Mouse (Mus musculus) embryo, embryonic 11.5 days (tissue): Measurements from ENCODE around the gene Fbxl14.

Source experiments
- DNase-seq: peaks from one replicate; pipeline ENCODE4 v3.0.0-alpha.2; 2012; ENCODE audit warnings: low read depth, low spot score

The Fbxl14 gene

DNA sequence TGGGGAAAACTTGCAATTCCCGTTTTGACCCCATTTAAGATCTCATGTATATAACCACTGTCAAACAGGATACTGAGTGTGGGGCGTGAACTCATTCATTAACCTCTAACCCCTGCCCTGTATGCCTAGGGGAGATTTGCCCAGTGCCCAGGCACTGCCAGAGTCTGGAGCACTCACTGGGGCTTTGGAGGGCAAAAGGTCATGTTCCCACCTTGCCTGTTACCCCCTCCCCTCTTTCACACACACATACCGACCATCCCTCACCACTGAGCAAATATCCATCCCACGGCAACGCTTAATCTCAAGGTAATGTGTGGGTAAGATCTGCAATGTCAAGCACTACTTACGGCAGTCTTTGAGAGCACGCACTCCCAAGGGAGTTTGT, 13.2 kb downstream of the Fbxl14 start:
- no peak for DNase-seq

DNA sequence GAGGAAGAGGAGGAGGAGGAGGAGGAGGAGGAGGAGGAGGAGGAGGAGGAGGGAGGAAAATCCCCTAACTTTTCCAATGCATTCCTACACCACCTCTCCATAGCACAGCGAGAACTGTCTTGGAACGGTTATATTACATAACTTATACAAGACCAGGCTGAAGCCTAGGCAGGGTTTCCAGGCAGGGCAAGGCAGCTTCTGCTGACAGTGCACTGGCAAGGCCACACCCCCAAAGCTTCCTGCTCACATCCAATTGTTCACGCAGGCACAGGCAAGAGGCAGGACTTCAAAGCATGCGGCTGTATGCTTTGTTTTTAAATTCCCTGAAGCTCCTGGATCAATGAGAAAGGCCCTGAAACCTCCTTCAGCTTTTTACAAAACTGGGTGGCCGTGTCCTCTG, 19.8 kb downstream of the Fbxl14 start:
- no peak for DNase-seq

DNA sequence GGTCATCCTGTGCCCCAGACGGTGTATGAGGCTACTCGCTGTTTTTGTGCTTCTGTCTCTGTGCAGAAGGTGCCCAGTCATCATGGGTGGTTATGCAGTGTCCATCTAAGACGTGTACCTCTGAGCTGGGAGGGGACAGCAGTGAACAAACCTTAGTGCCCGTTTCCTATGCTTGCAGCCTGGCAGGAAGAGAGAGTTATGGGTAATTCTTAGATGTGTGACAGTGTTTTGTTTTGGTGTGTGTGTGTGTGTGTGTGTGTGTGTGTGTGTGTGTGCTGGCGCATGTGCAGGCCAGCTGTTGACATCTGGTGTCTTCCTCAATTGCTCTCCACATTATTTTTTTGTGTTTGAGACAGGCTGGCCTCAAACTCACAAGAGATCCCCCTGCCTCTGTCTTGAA, 20.6 kb downstream of the Fbxl14 start:
- no peak for DNase-seq

DNA sequence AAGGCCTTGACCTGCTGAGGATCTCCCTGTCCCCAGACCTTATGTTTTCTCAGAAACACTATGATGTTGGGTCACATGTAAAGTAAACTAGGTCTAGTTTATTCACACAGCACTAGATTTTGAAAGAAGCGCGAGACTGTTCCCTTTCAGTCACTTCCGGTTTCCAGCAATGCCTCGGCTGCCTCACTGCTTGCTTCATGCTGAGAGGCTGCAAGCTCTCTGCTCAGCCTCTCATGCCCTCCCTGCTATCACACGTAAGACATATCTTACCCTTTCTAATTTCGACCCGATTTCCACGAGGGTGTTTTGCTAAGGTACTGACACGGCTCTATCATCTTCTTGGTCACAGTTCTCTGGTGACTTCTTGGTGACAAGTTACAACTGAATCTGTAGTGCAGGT, 22.6 kb downstream of the Fbxl14 start:
- DNase-seq: no peak

DNA sequence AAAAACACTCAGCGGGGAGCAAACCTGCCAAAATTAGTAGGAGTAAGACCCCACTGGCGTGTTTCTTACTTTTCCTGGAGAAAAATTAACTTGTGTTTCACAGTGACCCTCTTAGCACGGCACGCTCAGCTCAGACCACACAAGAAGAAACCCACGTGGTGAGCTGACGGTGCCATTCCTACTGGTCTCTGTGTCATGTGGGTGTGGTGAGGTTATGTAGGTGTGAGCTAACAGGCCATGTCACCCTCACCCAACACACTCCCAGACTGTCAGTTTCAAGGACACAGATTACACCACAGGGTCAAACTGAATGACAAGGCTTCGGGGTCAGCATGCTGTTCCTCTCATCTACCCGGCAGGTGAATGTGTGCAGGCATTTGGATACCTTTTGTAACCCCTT, 25.3 kb downstream of the Fbxl14 start:
- no peak for DNase-seq

DNA sequence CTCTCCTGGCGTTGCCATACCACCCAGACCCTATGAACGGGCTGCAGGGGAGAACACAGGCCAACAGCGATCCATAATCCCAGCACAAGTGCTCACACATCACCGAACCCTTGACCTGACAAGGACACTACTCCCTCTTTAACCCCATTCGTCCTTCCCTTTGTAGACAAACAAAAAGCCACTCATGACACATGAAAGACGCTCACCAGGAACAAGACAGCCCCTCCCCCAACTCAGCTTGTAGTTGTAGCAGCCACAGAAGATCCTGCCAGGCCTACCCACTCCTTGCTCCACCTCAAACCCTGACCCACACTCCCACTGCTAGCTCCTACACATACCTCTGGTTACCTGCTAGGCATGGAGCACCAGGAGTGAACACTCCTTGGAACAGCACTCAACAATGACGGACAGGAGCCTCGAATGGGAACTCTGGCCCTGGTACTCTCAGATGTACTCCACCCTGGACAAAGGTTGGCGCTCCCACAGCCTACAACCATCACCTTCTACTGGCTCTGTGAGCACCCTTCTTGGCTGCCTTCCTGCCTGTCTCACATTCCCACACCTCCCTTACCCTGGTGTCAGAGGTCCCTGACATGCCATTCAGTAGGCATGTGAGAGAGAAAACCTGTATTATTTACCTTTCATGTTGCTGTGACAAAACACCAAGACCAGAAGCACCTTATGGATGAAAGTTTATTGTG, 26.2 kb downstream of the Fbxl14 start:
- no peak for DNase-seq

DNA sequence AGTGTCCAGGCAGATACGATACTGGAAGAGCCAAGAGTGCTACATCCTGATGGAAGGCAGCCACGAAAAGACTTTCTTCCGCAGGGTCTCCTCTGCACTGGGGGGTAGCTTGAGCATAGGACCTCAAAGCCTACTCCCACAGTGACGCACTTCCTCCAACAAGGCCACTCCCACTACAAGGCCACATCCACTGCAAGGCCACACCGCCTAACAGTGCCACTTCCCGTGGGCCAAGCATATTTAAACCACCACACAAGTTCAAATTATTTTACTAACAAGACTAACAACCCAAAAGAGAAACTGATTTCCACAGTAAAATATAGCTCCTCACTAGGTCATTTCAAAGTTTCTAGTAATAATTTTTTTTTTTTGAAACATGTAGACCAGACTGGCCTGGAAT, 28.8 kb downstream of the Fbxl14 start:
- DNase-seq: no peak

DNA sequence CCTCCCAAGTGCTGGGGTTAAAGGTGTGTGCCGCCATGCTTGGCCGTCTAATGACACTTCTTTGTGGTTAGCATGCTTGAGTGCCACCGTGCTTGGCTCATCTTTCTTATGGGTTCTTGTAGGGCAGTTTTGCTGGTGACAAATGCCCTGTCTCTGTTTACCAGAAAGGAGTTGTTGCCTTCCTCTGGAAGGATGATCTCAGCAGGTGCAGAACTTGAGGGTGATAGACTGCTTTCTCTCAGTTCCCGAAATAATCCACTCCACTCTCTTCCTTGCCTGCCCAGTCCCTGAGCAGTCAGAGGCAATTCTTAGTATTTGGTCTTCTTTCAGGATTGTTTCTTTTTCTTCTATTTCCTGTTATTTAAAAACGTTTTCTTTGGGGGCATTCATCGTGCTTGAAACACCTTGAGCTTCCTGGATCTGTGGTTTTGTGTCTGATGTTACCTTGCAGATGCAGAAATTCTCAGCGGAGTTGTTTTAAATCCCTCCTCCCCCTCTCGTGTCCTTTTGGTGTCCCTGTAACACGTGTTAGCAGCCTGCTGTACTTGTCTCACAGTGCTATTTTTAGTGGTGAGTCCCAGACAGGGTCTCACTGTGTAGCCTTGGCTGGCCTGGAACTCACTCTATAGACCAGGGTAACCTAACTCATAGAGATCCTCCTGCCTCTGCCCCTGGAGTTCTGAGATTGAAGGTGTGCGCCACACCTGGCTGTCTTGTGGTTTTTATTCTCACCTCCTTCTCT, 29.3 kb downstream of the Fbxl14 start:
- no peak for DNase-seq

DNA sequence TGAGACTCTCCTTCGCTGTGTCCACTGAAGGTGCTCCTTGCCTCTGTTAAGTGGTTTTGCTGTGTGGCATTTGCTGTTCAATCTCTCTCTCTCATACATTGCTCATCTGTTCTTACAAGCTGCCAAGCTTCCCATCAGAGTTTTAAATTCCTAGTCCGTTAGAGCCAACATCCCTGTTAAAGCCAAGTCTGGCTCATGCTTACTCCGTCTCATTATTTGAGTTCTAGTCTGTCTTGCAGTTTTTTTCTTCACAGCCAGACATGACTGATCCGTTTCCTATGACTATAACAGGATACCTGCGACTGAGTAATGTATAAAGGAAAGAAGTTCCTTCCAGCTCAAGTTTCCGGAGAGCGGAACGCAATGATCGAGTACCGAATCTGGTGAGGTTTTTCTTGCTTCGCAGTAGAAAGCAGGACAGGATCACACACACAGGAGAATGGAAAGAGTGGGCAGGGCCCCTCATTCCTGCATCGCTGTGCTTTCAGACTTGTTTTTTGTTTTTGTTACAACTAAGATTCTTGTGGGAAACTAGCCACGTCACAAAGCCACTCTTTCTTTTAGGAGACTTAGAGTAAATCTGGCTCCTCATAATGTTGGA, 30.1 kb downstream of the Fbxl14 start:
- no peak for DNase-seq

DNA sequence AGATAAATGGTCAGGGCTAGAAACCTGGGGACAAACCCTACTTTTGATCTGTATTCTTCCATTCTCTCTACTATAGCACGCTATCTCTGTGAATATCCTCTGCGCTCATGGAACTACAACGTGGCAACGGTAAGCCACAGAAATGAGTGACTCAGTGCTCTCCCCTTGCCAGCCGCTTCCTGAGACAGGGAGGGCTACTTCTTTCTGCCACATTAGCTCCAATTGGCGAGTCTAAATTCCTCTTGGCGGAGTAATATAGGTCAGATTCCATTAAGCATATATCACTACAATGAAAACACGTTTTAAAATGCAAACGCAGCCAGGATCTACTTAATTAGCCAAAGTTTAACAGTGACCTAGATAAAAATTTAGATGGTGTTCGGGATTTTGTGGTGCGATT, 33.2 kb downstream of the Fbxl14 start:
- no peak for DNase-seq

DNA sequence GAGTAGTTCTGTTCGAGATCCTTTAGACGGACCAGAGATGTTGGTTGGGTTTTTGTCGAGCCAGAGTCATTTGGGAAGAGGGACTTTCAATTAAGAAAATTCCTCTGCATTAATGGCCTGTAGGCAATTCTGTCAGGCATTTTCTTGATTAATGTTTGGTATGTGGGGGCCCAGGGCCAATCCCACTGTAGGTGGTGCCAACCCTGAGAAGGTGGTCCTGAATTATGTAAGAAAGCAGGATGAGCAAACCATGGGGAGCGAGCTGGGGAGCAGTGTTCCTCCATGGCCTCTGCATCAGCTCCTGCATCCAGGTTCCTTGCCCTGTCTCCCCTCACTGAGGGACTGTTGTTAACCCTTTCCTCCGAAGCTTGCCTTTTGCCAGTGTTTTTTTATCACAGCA, 34.0 kb downstream of the Fbxl14 start:
- no peak for DNase-seq

DNA sequence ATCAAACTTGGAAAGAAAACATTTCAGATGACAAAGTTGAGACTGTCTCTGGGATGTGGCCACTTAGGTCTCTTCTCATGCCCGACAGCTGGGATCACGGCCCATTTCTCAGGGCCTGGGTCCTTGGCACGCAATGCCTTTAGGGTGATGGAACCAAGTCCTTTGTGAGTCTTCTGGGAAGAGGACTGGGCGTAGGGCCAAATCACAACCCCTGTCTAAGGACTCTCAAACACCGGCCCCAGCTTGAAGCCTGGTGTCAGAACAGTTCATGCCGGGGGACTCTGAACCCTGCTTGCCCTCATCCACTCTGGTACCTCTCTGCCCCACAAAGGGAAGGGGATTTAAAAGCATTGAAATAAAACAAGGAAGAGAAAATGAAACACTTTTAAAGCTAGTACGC, 34.6 kb downstream of the Fbxl14 start:
- no peak for DNase-seq

DNA sequence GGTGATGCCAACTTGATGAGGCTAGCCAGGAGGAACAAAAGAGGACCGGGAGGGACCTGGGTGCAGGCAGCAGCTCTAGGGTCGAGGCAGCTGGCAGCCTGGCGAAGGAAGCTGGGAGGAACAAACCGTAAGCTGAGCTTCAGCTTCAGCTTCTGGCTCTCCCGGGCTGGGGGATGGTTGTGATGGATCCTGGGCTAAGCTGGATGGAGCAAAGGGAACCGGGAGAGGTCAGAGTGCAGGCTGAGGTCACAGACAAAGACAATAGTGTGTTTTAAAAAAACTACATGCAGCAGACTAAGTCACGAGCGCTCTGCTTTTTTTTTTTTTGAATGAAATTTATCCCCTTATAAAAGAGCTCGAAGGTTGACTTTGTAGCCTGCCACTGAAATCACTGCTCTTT, 41.3 kb downstream of the Fbxl14 start:
- DNase-seq: no peak

DNA sequence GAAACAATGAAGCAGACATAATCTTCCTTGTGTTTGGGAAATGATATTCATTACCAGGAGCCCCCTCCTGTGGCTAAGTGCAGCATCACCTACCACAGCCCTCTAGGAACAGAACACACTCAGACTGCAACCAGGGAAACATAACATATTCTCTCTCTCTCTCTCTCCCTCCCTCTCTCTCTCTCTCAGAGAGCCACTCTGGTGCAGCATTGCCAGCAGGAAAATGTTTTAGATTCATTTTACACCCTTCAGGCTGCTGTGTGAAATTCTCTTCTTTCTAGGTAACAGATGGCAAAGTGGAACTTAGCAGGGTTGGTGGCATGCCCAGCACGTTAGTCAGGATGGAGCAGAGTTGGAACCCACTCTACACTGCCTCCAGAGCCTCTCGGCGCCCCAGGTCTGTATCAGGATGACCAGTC, 42.0 kb downstream of the Fbxl14 start:
- no peak for DNase-seq

DNA sequence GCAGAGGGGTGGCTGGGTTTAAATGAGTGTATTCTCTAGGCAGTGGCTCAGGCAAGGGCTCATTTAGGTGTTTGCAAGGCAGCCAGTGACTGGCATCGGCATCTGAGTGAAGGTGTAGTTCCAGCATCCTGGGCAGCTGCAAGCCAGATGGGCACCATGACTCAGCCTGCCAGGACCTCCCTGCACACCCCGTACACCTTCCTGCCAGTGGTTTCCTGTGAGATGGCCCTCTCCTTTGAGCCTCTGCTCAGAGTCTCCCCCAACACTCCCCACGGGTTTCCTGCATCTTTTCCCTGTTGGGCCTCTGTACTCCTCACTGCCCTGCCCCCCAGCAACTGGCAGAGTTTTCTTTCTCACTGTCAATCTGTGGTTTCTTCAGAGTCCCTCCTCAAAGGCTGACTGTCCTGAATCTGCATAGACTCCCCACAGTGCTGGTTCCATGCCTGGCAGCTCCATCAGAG, 42.5 kb downstream of the Fbxl14 start:
- DNase-seq: no peak

DNA sequence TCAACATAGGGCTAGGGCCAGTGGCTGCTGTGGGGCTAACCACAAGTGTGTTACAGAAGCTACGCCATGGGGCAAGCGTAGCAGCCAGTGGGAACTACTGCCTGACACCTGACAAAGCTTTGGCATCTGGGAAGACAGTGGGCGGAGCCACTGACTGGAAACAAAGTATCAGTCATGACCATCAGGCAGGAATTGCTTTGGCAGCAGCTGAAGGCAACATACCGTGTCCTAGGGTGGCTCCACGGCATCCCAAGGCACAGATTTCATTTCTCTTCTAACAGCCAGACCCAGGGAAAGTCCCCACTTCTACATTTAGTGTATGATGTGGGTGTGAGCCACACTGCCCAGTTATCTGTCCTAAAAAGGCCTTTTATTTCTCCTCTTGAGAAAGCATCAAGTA, 47.0 kb downstream of the Fbxl14 start:
- DNase-seq: no peak

DNA sequence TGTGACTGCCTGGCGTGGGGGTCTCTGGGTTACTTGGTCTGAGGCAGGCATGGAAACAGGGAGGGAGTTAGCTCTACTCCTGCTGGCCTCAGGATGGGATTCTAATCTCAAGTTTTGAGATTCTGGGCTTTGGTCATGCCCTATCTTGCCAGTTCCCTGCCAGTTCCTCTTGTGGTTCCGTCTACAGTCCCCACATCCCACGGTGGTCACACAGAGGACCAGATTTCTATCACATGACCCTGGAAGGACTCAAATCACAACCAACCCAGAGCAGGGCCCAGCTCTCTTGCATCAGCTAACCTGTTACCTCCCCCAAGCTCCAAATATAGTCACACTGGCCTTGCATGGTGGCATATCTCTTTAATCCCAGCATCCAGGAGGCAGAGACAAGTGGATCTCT, 50.2 kb downstream of the Fbxl14 start:
- DNase-seq: no peak
